Mouse (Mus musculus): ENCODE results near the gene Magea5.

GRCm38 (mm10) chrX:155098024-155098423, 35.1 kb upstream of the Magea5 start:
- no peak for TF ChIP-seq CTCF (IDR thresholded peaks at IDR 0.05; ENCODE audit: extremely low read depth, insufficient read depth, insufficient read length, insufficient replicate concordance)
- TF ChIP-seq POLR2A (IDR thresholded peaks at IDR 0.05; ENCODE audit: low read depth, low read length) = no peak
